Mouse (Mus musculus) kidney, embryonic 15.5 days (tissue): Measurements from ENCODE around the gene Pik3ap1. TPM values are rescaled to one million over a fixed set of nuclear protein-coding genes. Genes with fewer than 3 reads are reported as not detected.

ENCODE experiments used
- ATAC-seq: fragments of 200-750 bp; cut with Nextera tagmentation; replicated peaks from 2 replicates; pipeline ENCODE4 v1.8.0; 2017; ENCODE audit warnings: moderate TSS enrichment; ENCODE audit not compliant: low FRiP score
- H3K27ac ChIP-seq: fragments of 300-500 bp; sonication (generic); 2 replicates; pipeline ENCODE4 v1.5.1; 2015; ENCODE audit warnings: mild to moderate bottlenecking, inconsistent platforms
- H3K27me3 ChIP-seq: fragments of 300-500 bp; sonication (generic); 2 replicates; pipeline ENCODE4 v1.6.1; 2015; ENCODE audit warnings: inconsistent platforms
- H3K36me3 ChIP-seq: fragments of 300-500 bp; sonication (generic); 2 replicates; pipeline ENCODE4 v1.6.1; 2015; ENCODE audit warnings: inconsistent platforms
- H3K4me1 ChIP-seq: fragments of 300-500 bp; sonication (generic); 2 replicates; pipeline ENCODE4 v1.6.1; 2015; ENCODE audit warnings: inconsistent platforms
- H3K4me2 ChIP-seq: fragments of 300-500 bp; sonication (generic); 2 replicates; pipeline ENCODE4 v1.6.1; 2015; ENCODE audit warnings: moderate library complexity, mild to moderate bottlenecking, inconsistent platforms
- H3K4me3 ChIP-seq: fragments of 300-500 bp; sonication (generic); replicated peaks from 2 replicates; pipeline ENCODE4 v1.5.1; 2015; ENCODE audit warnings: mild to moderate bottlenecking, inconsistent platforms
- H3K9ac ChIP-seq: fragments of 300-500 bp; sonication (generic); 2 replicates; pipeline ENCODE4 v1.6.1; 2015; ENCODE audit warnings: mild to moderate bottlenecking, inconsistent platforms
- H3K9me3 ChIP-seq: fragments of 300-500 bp; sonication (generic); replicated peaks from 2 replicates; pipeline ENCODE4 v1.6.1; 2016; ENCODE audit warnings: inconsistent platforms
- WGBS: fragments of 180-500 bp; shearing (Covaris S2); methylation state at CpG from one replicate; pipeline ENCODE4 v1.1.7; 2015; ENCODE audit warnings: mixed read lengths; 5-methylcytosine and 5-hydroxymethylcytosine counted together
- polyA plus RNA-seq: library from polyadenylated mRNA; unstranded; fragments of >200 nt; fragmentation: Nextera tagmentation; extraction: Ambion mirVana; gene quantifications from 2 replicates; pipeline ENCODE4 v1.2.1, GENCODE M21; 2015

Gene Pik3ap1
- polyA plus RNA-seq, 1 experiment from 2014 or later: 2.2 TPM

DNA sequence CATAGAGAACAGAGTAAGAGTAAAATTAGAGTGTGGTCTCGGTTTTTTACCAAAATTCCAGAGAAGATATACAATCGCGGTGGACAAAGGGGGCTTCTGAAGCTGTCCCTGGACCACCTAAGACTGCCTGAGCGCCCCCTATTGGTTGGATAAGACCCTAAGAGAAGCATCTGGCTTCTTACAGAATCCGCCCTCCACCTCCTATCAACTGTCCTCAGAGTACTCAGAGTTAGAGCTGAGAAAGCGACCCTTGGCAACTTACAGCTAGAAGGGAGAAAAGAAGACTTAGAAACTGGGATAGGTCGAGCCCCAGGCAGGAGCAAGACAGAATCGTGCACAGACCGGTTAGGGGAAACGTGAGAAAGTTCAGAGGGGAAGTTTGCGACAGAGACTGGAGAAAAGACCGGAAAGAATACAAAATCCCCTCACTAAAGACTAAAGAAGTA lies 473 bp downstream of the Pik3ap1 start:
- no peak for ATAC-seq
- H3K36me3 ChIP-seq: no peaks in the 10 kb centered on the region
- H3K27ac ChIP-seq: no peak overlapping the region
- H3K9me3 ChIP-seq: no peaks in the 10 kb centered on the region
- peak overlapping the region; percentile 53 for H3K4me3 ChIP-seq
- peak overlapping the region; percentile 99 for H3K4me2 ChIP-seq
- peak overlapping the region; percentile 30 for H3K9ac ChIP-seq
- peaks cover 23% of the 10 kb centered on the region for H3K27me3 ChIP-seq
- H3K4me1 ChIP-seq: peaks cover 11% of the 10 kb centered on the region
- WGBS: 14% methylated on average over 12 of the region's 12 CpGs

DNA sequence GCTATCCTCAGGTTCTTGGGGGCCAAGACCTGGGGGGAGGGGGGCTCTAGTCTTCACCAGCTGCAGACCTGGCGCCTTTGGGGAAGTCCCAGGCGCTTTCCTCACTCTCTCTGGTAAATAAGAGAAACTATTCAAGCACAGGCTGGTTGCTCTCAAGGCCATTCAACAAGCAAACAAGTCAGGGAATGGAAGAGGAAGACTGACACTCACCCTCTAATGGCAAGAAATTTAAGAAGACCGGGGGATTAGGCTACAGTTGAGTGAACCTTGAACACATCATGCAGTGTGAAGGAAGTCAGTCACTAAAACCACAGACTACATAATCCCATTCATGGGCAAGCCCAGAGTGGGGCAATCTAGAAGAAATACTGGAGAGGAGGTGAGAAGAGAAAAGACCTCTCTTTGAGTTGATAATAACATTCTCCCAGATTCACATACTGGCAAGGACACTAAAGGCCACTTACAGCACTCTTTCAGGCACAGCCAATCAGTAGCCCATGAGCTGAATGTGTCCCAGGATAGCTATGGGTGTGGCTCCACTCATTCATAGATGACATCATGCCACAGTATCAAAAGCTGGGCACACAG lies 2.4 kb downstream of the Pik3ap1 start:
- no peak for ATAC-seq
- Histone ChIP-seq H3K27ac (no peak overlapping the region), H3K4me3 (no peak overlapping the region), H3K4me1 (peaks cover 11% of the 10 kb centered on the region), H3K27me3 (peaks cover 23% of the 10 kb centered on the region), H3K36me3 (no peaks in the 10 kb centered on the region), H3K9ac (no peak overlapping the region), H3K4me2 (no peak overlapping the region), H3K9me3 (no peaks in the 10 kb centered on the region)
- 72% methylated on average over 3 of the region's 3 CpGs for WGBS

DNA sequence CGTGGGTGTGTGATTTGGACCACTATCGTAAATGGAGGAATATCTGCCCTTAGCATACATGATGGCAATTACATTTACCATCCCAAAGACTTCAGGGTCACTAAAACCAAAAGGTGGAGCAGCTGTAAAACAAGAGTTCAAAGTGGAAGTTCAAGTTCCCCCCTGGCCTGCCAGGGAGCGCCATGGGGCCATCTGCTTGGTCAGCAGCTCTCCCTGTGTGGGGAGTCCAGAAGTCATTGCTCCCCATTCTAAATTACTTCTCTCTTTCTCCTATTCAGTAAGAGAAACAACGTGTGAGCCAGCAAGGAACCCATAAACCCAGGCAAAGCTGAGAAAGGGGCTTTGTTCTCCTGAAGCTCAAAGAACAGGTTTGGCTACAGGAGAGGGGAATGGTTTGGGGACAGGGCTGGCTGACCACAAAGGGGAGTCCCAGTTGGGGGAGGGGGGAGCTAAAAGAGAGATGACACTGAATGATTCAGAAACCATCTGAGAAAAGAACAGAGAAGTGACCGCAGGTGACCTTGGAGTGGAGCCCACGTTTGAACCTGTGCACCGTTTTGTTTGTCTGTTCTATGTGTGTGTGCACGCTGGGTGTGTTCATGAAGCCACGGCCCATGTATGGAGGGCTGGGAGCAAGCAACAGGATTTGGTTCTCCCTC lies 3.2 kb downstream of the Pik3ap1 start:
- ATAC-seq: no peak
- Histone ChIP-seq H3K4me3 (no peak overlapping the region), H3K27me3 (peaks cover 22% of the 10 kb centered on the region), H3K4me1 (peaks cover 11% of the 10 kb centered on the region), H3K36me3 (no peaks in the 10 kb centered on the region), H3K9me3 (no peaks in the 10 kb centered on the region), H3K4me2 (no peak overlapping the region), H3K9ac (no peak overlapping the region), H3K27ac (no peak overlapping the region)
- WGBS: 64% methylated on average over 9 of the region's 9 CpGs

DNA sequence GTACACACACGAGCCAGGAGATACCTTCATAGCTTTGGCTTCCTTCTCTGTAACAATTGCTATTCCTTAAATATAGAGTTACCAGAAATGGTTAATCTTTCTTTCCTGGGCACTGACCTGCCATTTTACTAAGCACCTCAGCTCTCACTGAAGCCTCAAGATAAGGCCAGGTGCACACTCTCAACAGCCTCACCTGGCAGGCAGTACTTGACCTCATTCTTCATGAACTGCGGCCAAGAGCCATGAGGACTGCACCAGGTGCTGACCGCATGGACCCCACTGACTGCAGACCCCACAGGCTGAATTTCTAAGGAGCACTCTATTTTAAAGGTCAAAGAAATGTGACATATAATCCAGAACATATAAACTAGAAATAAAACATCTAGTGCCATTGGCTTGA lies 5.7 kb downstream of the Pik3ap1 start:
- 89% methylated on average over 3 of the region's 3 CpGs for WGBS
- no peak overlapping the region for H3K4me3 ChIP-seq
- ATAC-seq: no peak

DNA sequence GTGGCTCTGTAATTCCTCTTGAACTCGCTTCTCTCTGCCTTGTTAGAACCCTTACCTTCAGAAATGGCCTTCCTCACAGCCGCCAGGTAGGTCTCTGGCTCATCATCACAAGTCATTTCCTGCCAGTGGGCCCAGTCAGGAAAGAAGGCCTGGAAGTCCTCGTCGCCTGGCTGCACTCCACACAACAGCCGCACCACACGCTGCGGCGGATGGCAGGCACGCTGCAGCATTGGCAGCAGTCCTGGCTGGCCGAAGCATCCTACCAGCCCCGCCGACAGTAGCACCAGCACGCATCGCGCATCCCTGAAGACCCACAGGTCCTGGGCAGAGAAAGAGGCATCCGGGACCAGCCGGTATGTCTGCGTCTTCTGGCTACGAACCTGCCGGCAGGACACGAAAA lies 9.1 kb downstream of the Pik3ap1 start:
- Histone ChIP-seq H3K9me3 (no peaks in the 10 kb centered on the region), H3K9ac (no peak overlapping the region), H3K4me1 (no peaks in the 10 kb centered on the region), H3K4me2 (no peak overlapping the region), H3K27me3 (no peaks in the 10 kb centered on the region), H3K36me3 (no peaks in the 10 kb centered on the region), H3K27ac (no peak overlapping the region), H3K4me3 (no peak overlapping the region)
- ATAC-seq: no peak
- WGBS: 90% methylated on average over 21 of the region's 21 CpGs

More for the DNA sequence above, 5.7 kb downstream of the Pik3ap1 start:
- Histone ChIP-seq H3K27ac (no peak overlapping the region), H3K27me3 (peaks cover 13% of the 10 kb centered on the region), H3K9ac (no peak overlapping the region), H3K9me3 (no peaks in the 10 kb centered on the region), H3K4me2 (no peak overlapping the region), H3K4me1 (no peaks in the 10 kb centered on the region), H3K36me3 (no peaks in the 10 kb centered on the region)

DNA sequence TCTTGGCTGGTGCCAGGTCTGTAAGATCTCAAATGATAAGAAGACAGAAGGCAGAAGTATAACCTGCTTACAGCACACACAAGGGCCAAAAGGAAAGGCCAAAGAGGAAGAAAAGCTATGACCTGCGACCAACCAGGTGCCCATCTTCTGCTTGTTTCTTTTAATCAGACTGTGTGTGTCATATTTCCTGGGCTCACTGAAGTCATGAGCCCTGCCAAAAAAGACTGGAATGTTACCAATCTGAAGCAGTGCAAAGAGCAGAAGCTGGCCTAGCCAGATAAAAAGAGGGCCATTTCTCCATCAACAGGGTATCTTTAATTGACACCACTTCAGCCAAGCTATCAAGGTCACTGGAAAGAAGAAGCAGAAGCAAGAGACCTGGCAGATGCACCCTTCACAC lies 9.8 kb downstream of the Pik3ap1 start:
- no peaks in the 10 kb centered on the region for H3K4me1 ChIP-seq
- H3K27me3 ChIP-seq: no peaks in the 10 kb centered on the region
- no peaks in the 10 kb centered on the region for H3K36me3 ChIP-seq
- H3K9ac ChIP-seq: no peak overlapping the region
- H3K4me2 ChIP-seq: no peak overlapping the region
- 94% methylated on average over 1 of the region's 1 CpGs for WGBS
- no peak overlapping the region for H3K4me3 ChIP-seq
- H3K27ac ChIP-seq: no peak overlapping the region
- no peak for ATAC-seq
- H3K9me3 ChIP-seq: no peaks in the 10 kb centered on the region

DNA sequence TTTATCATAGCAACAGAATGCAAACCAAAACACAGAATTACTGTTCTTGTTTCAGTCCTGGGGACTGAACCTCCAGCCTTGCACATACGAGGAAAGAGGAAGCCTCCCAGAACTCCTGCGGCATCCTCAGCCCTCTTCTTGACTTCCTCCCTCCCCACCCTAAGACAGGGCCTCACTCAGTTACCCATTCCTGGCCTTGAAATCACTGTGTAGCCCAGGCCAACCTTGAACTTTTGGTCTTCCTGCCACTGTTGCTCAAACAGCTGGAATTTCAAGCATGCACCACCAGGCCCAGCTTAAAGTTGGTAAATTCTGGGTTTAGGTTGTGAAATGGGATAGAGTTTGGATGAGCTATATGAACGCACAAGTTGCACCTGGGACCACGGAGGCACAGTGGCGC lies 10.2 kb downstream of the Pik3ap1 start:
- Histone ChIP-seq H3K9ac (no peak overlapping the region), H3K27me3 (no peaks in the 10 kb centered on the region), H3K27ac (no peak overlapping the region), H3K4me1 (no peaks in the 10 kb centered on the region), H3K36me3 (no peaks in the 10 kb centered on the region), H3K9me3 (no peaks in the 10 kb centered on the region), H3K4me2 (no peak overlapping the region), H3K4me3 (no peak overlapping the region)
- WGBS: 90% methylated on average over 5 of the region's 5 CpGs
- ATAC-seq: no peak

DNA sequence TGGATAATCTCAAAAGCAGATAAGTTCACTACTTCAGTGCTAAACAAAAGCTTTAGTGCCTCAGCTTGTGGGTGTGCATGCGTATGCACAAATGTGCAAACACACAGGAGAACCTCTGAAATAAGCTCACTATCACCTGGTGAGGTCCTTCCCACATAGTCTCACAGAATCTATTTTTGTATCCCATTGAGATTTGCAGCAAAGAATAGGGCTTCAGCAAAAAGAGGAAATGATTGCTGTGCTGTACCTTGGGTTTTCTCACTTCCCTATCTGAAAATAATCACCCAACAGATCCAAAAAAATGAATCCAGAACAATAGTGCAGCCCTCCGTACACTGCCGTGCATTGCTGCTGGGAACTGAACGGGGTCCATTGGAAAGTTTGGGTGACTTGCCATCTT lies 12.6 kb downstream of the Pik3ap1 start:
- no peaks in the 10 kb centered on the region for H3K36me3 ChIP-seq
- H3K4me3 ChIP-seq: no peak overlapping the region
- H3K9me3 ChIP-seq: no peaks in the 10 kb centered on the region
- H3K4me1 ChIP-seq: no peaks in the 10 kb centered on the region
- no peak overlapping the region for H3K4me2 ChIP-seq
- WGBS: 86% methylated on average over 4 of the region's 4 CpGs
- no peaks in the 10 kb centered on the region for H3K27me3 ChIP-seq
- no peak overlapping the region for H3K9ac ChIP-seq
- no peak overlapping the region for H3K27ac ChIP-seq
- ATAC-seq: no peak

DNA sequence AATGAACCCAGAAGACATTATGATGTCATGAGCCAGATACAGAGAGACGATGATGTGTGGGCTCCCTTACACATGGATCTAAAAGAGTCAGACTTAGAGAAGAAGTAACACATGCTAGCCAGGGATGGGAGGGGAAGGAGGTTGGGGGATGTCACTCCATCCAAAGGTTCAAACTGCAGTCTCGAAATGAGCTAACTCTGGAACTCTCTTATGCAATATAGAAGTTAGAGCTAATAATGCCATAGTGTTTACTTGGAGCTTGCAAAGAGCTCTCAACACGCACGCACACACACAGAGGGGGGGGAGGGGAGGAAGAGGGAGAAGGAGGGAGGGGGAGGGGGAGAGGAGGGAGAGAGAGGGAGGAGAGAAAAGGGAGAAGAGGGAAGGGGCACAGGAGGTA lies 13.5 kb downstream of the Pik3ap1 start:
- no peak for ATAC-seq
- Histone ChIP-seq H3K4me2 (no peak overlapping the region), H3K4me3 (no peak overlapping the region), H3K27ac (no peak overlapping the region), H3K27me3 (no peaks in the 10 kb centered on the region), H3K9ac (no peak overlapping the region), H3K4me1 (no peaks in the 10 kb centered on the region), H3K36me3 (no peaks in the 10 kb centered on the region), H3K9me3 (no peaks in the 10 kb centered on the region)
- WGBS: 90% methylated on average over 4 of the region's 4 CpGs

DNA sequence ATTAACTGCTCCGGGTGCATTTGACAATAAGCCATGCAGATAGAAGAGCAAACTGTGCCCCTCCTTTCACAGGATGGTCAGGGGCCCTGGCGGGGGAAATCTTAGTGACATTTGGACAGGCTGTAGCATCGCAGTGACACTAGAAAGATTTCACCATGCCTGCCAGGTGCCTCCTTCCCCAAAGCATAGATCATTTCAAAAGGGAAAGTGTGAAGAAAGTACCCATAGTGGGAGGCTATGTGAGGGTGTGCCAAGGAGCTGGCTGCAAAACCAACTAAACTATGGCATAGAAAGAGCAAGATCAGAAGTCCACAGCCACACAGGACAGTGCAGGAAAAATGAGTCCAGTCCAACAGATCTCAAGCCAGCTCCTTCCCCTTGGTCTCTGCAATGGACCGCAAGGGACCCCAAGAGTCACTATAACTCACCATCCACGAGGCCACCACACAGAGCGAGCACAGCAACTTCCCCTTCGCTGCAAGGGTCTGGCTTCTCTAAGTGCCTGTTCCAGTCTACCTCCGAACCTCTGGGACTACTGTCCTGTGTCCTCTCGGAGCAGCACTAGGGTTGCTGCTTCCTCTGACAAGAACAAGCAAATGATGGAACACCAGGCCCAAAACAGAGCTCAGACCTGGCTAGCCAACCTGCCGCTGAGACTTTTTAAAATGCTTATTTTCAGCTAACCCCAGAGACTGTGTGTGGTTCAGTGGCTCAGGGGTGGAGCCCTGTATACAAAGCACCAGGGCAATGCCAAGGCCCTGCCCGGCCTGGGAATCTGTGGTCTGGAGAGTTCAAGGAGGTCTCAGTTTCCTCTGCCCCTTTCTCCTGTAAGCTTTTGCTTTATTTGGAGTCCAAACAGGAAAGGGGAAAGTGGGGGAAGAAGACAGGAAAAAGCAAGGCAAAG lies 15.1 kb downstream of the Pik3ap1 start:
- WGBS: 79% methylated on average over 11 of the region's 11 CpGs
- ATAC-seq: no peak

DNA sequence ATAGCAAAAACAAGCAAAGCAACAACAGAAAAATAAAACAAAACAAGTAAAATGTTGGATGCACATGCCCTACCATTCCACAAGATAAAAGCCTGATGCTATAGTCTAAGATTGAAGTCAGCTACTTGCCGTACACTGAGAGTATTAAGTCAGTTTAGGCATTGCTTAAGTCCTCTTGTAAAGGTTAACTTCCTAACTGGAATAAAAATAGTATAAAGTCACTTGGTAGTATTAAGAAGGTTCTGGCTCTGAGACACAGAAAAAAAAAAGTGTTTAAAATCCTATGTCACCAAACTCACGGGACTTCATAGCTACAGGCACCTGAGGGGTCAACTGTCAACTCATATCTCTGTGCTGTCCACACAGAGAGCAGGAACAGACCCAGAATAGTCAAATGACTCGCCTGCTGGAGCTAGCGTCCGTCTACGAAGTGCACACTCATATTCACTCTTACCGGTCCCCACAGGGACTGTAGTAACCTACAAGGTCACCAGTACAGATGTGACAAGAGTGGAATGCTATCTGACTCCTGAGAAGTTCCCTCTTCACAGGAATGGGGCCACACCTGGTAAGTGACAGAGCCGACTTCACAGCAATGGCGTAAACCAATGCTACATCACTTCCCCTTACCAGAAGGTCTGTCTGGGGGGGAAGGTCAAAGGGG lies 17.9 kb downstream of the Pik3ap1 start:
- H3K4me1 ChIP-seq: no peaks in the 10 kb centered on the region
- no peak overlapping the region for H3K9ac ChIP-seq
- no peaks in the 10 kb centered on the region for H3K9me3 ChIP-seq
- ATAC-seq: no peak
- H3K4me2 ChIP-seq: no peak overlapping the region
- H3K36me3 ChIP-seq: no peaks in the 10 kb centered on the region
- WGBS: 81% methylated on average over 9 of the region's 9 CpGs
- H3K4me3 ChIP-seq: no peak overlapping the region
- H3K27me3 ChIP-seq: no peaks in the 10 kb centered on the region
- H3K27ac ChIP-seq: no peak overlapping the region

More for the DNA sequence above, 15.1 kb downstream of the Pik3ap1 start:
- no peak overlapping the region for H3K9ac ChIP-seq
- H3K36me3 ChIP-seq: no peaks in the 10 kb centered on the region
- no peak overlapping the region for H3K4me3 ChIP-seq
- H3K9me3 ChIP-seq: no peaks in the 10 kb centered on the region
- H3K27me3 ChIP-seq: no peaks in the 10 kb centered on the region
- no peak overlapping the region for H3K27ac ChIP-seq
- no peaks in the 10 kb centered on the region for H3K4me1 ChIP-seq
- no peak overlapping the region for H3K4me2 ChIP-seq
